Comparison of ENCODE assay signal across 8 mouse cellular contexts in the genomic region with DNA sequence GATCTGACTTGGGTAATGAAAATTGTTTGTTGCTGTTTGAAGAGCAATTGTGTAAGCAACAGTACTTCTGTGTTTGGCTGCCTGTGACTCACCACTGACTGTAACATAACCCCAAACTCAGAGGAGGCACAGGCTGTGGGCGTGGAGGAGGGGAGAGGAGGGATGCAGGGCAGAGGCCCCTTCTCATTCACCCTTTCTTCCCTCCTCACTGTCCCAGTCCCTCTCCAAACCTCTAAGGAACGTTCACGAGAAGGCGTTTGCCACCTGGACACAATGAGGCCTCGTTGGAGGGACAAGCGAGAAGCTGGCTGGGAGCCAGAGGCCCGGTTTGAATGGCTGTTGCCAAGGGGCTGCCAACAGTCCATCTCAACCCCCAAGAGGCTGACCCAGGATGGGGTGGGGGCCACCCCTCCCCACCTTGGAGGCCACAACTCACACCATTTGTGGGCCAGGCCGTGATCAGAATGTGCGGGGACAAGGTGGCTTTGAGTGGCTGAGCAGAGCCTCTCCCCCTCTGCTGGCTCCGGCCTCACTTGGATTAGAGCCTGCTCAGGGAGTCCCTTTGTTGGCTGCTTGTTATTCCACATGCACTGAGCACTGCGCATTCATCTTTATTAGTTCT.
DNase-seq lines count a peak whose midpoint lies in the region; ATAC-seq and TF ChIP-seq lines count a peak whose summit lies in the region.

No protein-coding gene starts in this region.

- no peaks in the 10 kb centered on the region for H3K36me3 ChIP-seq in kidney, adult 2 months (ENCODE audit: control insufficient read depth, insufficient read depth, low read length)
- no peaks in the 10 kb centered on the region for H3K36me3 ChIP-seq in embryonic facial prominence, embryonic 13.5 days
- no peaks in the 10 kb centered on the region for H3K36me3 ChIP-seq in heart, embryonic 12.5 days
- H3K36me3 ChIP-seq in lung, embryonic 15.5 days = no peaks in the 10 kb centered on the region

- H3K4me2 ChIP-seq in embryonic facial prominence, embryonic 13.5 days = peak overlapping the region; percentile 44
- H3K4me2 ChIP-seq in heart, embryonic 12.5 days = peak overlapping the region; percentile 34
- H3K4me2 ChIP-seq in lung, embryonic 15.5 days = peak overlapping the region; percentile 27; the same call in 1 of the 2 replicates

- H3K27me3 ChIP-seq in kidney, adult 2 months (replicated peaks; ENCODE audit: control insufficient read depth, insufficient read depth, low read length) = no peaks in the 10 kb centered on the region
- no peaks in the 10 kb centered on the region for H3K27me3 ChIP-seq in embryonic facial prominence, embryonic 13.5 days
- no peaks in the 10 kb centered on the region for H3K27me3 ChIP-seq in heart, embryonic 12.5 days (replicated peaks)
- no peaks in the 10 kb centered on the region for H3K27me3 ChIP-seq in lung, embryonic 15.5 days

- H3K9ac ChIP-seq in embryonic facial prominence, embryonic 13.5 days = peak overlapping the region; percentile 59
- peak overlapping the region; percentile 42; the same call in 1 of the 2 replicates for H3K9ac ChIP-seq in heart, embryonic 12.5 days
- H3K9ac ChIP-seq in lung, embryonic 15.5 days = peak overlapping the region; percentile 3; the same call in 1 of the 2 replicates

- TF ChIP-seq POLR2A in kidney, adult 2 months (IDR thresholded peaks at IDR 0.05; ENCODE audit: low read depth, low read length) = no peak

- DNase-seq in kidney, adult 2 months = peak; percentile 5
- DNase-seq in kidney, adult 11 months = no peak
- peak; percentile 20 to 45 for DNase-seq in kidney, postnatal 25 days
- peak; percentile 62 for DNase-seq in ovary, postnatal 36 days (ENCODE audit: low spot score)

- no peaks in the 10 kb centered on the region for H3K4me1 ChIP-seq in kidney, adult 2 months (ENCODE audit: control insufficient read depth, insufficient read depth, low read length)
- peaks cover 49% of the 10 kb centered on the region for H3K4me1 ChIP-seq in embryonic facial prominence, embryonic 13.5 days
- peaks cover 23% of the 10 kb centered on the region for H3K4me1 ChIP-seq in heart, embryonic 12.5 days (replicated peaks)
- H3K4me1 ChIP-seq in lung, embryonic 15.5 days = peaks cover 42% of the 10 kb centered on the region

- no peak for TF ChIP-seq CTCF in kidney, adult 2 months (conservative IDR thresholded peaks at IDR 0.05; ENCODE audit: insufficient read depth, insufficient read length, low read depth, low read length)

- 43% methylated on average over 11 of the region's 11 CpGs for WGBS in kidney, adult 2 months
- 12% methylated on average over 11 of the region's 11 CpGs for WGBS in embryonic facial prominence, embryonic 13.5 days
- WGBS in heart, embryonic 12.5 days = 30% methylated on average over 11 of the region's 11 CpGs
- 18% methylated on average over 11 of the region's 11 CpGs for whole genome bisulfite sequencing in lung, embryonic 15.5 days

- no peak overlapping the region for H3K4me3 ChIP-seq in kidney, adult 2 months (ENCODE audit: insufficient read depth, low read depth, low read length)
- H3K4me3 ChIP-seq in embryonic facial prominence, embryonic 13.5 days = no peak overlapping the region
- no peak overlapping the region for H3K4me3 ChIP-seq in heart, embryonic 12.5 days
- no peak overlapping the region for H3K4me3 ChIP-seq in lung, embryonic 15.5 days

- peak; percentile 87 for ATAC-seq in embryonic facial prominence, embryonic 13.5 days (ENCODE audit: insufficient number of reproducible peaks, insufficient read depth, low FRiP score, low TSS enrichment, low read depth)
- peak; percentile 49; the same call in 1 of the 2 replicates for ATAC-seq in heart, embryonic 12.5 days (ENCODE audit: insufficient number of reproducible peaks, low FRiP score)
- peak; percentile 86 for ATAC-seq in lung, embryonic 15.5 days (ENCODE audit: borderline replicate concordance, extremely low read depth, low FRiP score, low TSS enrichment)
- no peak for ATAC-seq in megakaryocyte, adult 5-6 weeks (ENCODE audit: poor library complexity, severe bottlenecking)

- H3K27ac ChIP-seq in kidney, adult 2 months (ENCODE audit: insufficient read depth, low read depth, low read length) = no peak overlapping the region
- peak overlapping the region; percentile 96 for H3K27ac ChIP-seq in embryonic facial prominence, embryonic 13.5 days
- peak overlapping the region; percentile 86 for H3K27ac ChIP-seq in heart, embryonic 12.5 days (ENCODE audit: poor library complexity, severe bottlenecking)
- peak overlapping the region; percentile 96 for H3K27ac ChIP-seq in lung, embryonic 15.5 days

- no peaks in the 10 kb centered on the region for H3K9me3 ChIP-seq in embryonic facial prominence, embryonic 13.5 days
- H3K9me3 ChIP-seq in heart, embryonic 12.5 days (replicated peaks) = no peaks in the 10 kb centered on the region
- no peaks in the 10 kb centered on the region for H3K9me3 ChIP-seq in lung, embryonic 15.5 days

Comparison
In these comparisons a context has a peak if more than half of its experiments do, and no peak if none do; other contexts are left out.
1. H3K9ac ChIP-seq: peak in every context shown above with its lines; median percentile 59 in embryonic facial prominence, embryonic 13.5 days; 42 in heart, embryonic 12.5 days; 3 in lung, embryonic 15.5 days.